Mouse (Mus musculus) liver, embryonic 12.5 days (tissue): ENCODE measurements at regions not wholly inside any gene's neighbourhood (a gene's known extent, or its start where the extent isn't known, plus 50 kb on each side); places are given as distances from the start of the nearest gene placed in this dataset.

ENCODE experiments used
- ATAC-seq: fragments of 200-750 bp; cut with Nextera tagmentation; 2 replicates; pipeline ENCODE4 v1.8.0; 2017; ENCODE audit warnings: moderate number of reproducible peaks, mild to moderate bottlenecking, moderate library complexity
- H3K27ac ChIP-seq: fragments of 300-500 bp; sonication (generic); 2 replicates; pipeline ENCODE4 v1.5.1; 2016; ENCODE audit warnings: mild to moderate bottlenecking
- H3K27me3 ChIP-seq: fragments of 300-500 bp; sonication (generic); replicated peaks from 2 replicates; pipeline ENCODE4 v1.6.1; 2016; ENCODE audit warnings: mild to moderate bottlenecking, moderate library complexity
- H3K36me3 ChIP-seq: fragments of 300-500 bp; sonication (generic); 2 replicates; pipeline ENCODE4 v1.6.1; 2016; ENCODE audit warnings: mild to moderate bottlenecking, moderate library complexity
- H3K4me1 ChIP-seq: fragments of 300-500 bp; sonication (generic); 2 replicates; pipeline ENCODE4 v1.6.1; 2016
- H3K4me2 ChIP-seq: fragments of 300-500 bp; sonication (generic); 2 replicates; pipeline ENCODE4 v1.6.1; 2016; ENCODE audit warnings: mild to moderate bottlenecking, moderate library complexity
- H3K4me3 ChIP-seq: fragments of 300-500 bp; sonication (generic); 2 replicates; pipeline ENCODE4 v1.5.1; 2016; ENCODE audit warnings: mild to moderate bottlenecking, moderate library complexity
- H3K9ac ChIP-seq: fragments of 300-500 bp; sonication (generic); 2 replicates; pipeline ENCODE4 v1.6.1; 2016; ENCODE audit warnings: mild to moderate bottlenecking, moderate library complexity
- H3K9me3 ChIP-seq: fragments of 300-500 bp; sonication (generic); replicated peaks from 2 replicates; pipeline ENCODE4 v1.6.1; 2016; ENCODE audit warnings: mild to moderate bottlenecking, moderate library complexity
- WGBS: fragments of 180-500 bp; shearing (Covaris S2); methylation state at CpG from one replicate; pipeline ENCODE4 v1.1.7; 2016; ENCODE audit not compliant: insufficient replicate concordance; 5-methylcytosine and 5-hydroxymethylcytosine counted together

DNA sequence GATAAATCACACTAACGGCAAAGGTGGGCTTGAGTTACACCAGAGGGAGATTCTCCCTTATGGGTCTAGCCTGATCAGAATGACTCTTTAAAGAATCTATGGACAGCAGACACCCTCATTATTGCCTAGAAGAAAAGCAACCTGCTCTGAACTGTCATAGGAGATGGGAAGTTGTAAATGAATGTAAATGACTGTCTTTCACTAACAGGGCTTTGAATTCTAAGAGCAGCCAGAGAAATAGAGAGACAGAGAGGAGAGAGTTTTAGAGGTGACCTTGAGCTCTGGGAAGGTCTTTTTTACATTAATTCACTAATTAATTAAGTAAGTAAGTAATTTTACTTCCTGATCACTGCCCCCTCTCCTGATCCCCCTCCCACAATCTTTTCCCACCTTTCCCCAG is 2686.4 kb downstream of the Gm37988 start:
- 77% methylated on average over 1 of the region's 1 CpGs for WGBS
- no peaks in the 10 kb centered on the region for H3K9me3 ChIP-seq
- H3K36me3 ChIP-seq, result no peaks in the 10 kb centered on the region
- no peak overlapping the region for H3K9ac ChIP-seq
- no peak overlapping the region for H3K4me2 ChIP-seq
- no peak overlapping the region for H3K4me3 ChIP-seq
- no peaks in the 10 kb centered on the region for H3K27me3 ChIP-seq
- H3K27ac ChIP-seq, result no peak overlapping the region
- no peaks in the 10 kb centered on the region for H3K4me1 ChIP-seq
- ATAC-seq, result no peak

DNA sequence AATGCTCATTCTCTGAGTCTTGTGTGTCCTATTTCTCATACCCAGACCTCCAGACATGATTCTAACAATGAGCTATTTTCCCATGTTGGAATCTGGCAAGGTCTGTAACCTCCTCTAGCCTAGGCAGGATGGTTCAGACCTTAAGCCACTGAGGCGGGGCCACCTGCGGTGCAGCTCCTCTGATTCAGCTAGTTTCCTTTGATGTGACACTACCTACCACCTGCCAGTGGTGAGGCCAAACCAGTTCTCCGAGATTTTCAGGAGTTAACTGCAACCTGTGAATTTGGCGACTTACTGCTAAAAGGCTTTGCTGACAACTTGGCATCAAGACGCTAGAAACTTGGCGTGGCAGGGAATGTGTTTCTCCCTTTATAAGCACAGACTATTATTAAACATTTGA is 2691.3 kb downstream of the Gm37988 start:
- no peak overlapping the region for H3K4me2 ChIP-seq
- H3K27me3 ChIP-seq, result no peaks in the 10 kb centered on the region
- no peak overlapping the region for H3K27ac ChIP-seq
- H3K9me3 ChIP-seq, result no peaks in the 10 kb centered on the region
- H3K4me3 ChIP-seq, result no peak overlapping the region
- H3K9ac ChIP-seq, result no peak overlapping the region
- no peaks in the 10 kb centered on the region for H3K36me3 ChIP-seq
- no peaks in the 10 kb centered on the region for H3K4me1 ChIP-seq
- ATAC-seq, result no peak
- 58% methylated on average over 6 of the region's 6 CpGs for WGBS

DNA sequence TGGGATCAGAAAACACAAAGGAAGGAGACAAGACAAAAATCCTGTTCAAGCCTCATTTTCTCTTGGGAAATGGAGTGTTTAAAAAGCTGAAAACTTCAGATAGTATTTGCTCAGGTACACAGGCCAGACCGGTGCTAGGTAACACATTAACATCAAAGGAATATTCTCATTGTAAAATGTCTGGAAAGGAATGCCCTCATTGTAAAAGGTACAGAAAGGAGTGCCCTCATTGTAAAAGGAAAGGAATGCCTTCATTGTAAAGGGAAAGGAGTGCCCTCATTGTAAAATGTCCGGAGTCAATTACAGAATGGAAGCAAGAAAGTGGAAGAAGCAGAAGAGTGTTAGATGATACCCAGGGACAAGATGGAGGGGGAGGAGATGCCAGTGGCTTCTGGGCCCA is 2694.7 kb downstream of the Gm37988 start:
- no peak for ATAC-seq
- Histone ChIP-seq H3K9me3 (no peaks in the 10 kb centered on the region), H3K4me2 (no peak overlapping the region), H3K9ac (no peak overlapping the region), H3K4me1 (no peaks in the 10 kb centered on the region), H3K36me3 (no peaks in the 10 kb centered on the region), H3K27ac (no peak overlapping the region), H3K4me3 (no peak overlapping the region), H3K27me3 (no peaks in the 10 kb centered on the region)
- 73% methylated on average over 2 of the region's 2 CpGs for WGBS

DNA sequence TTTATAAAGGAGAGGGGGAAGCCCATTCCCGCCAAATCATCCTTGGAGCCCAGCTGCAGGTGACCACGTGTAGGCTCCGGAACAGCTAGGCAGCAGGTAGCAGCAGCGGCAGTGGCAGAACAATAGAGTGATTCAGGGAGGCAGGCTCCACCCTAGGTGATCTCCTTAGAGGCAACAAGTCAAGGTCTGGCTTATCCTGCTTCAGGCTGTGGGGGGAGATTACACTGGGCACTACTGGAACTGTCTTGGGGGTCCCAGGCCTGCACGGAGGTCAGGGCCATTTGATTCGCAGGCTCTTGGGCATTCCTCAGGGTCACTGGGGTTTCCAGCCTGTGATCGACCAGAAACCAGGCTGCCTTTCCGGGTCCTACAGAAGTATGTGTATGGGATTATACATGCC is 2711.1 kb downstream of the Gm37988 start:
- H3K4me1 ChIP-seq, result no peaks in the 10 kb centered on the region
- 57% methylated on average over 8 of the region's 8 CpGs for WGBS
- ATAC-seq, result no peak
- no peaks in the 10 kb centered on the region for H3K27me3 ChIP-seq
- H3K9ac ChIP-seq, result no peak overlapping the region
- H3K36me3 ChIP-seq, result no peaks in the 10 kb centered on the region
- H3K27ac ChIP-seq, result no peak overlapping the region
- H3K4me3 ChIP-seq, result no peak overlapping the region
- H3K4me2 ChIP-seq, result no peak overlapping the region
- H3K9me3 ChIP-seq, result no peaks in the 10 kb centered on the region

DNA sequence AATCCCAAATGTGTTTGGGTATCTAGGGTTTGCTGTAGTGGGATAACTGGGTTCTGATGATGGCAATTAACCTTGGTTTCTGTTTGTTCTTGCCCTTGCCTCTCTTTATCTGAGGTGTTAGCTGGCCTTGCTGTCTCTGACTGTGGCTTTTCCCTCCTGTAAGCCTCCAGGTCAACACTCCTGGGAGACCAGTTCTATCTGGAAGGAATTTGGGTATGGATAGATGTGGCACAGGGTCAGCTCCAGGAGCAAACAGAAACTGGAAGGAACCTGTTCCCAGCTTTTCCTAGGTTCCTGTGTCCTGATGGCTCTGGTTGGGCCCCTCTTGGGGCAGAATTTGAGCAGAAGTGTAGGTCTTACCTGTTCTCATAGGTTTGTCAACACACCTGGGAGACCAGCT is 2725.8 kb downstream of the Gm37988 start:
- no peaks in the 10 kb centered on the region for H3K4me1 ChIP-seq
- H3K4me3 ChIP-seq, result no peak overlapping the region
- H3K36me3 ChIP-seq, result no peaks in the 10 kb centered on the region
- no peaks in the 10 kb centered on the region for H3K27me3 ChIP-seq
- H3K9ac ChIP-seq, result no peak overlapping the region
- no peak overlapping the region for H3K27ac ChIP-seq
- ATAC-seq, result no peak
- no peaks in the 10 kb centered on the region for H3K9me3 ChIP-seq
- H3K4me2 ChIP-seq, result no peak overlapping the region

DNA sequence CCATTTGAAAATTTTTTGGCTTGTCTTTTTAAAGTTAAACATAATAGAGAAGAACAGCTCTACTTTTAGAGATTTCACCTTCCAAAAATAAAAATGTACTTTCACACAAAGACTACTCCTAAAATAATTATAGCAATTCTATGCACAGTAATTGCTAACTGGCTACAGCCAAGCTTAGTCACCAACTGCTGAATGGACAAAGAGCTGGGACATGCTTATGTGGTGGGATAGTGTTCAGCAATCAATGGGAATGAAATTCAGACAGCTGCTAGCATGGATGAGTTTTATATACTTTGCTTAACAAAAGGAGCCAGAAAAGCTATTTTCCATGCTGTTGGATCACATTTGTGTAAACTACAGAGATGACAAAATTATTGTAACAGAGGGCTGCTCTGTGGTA is 2727.5 kb downstream of the Gm37988 start:
- ATAC-seq, result no peak
- Histone ChIP-seq H3K27me3 (no peaks in the 10 kb centered on the region), H3K4me1 (no peaks in the 10 kb centered on the region), H3K9ac (no peak overlapping the region), H3K4me3 (no peak overlapping the region), H3K9me3 (no peaks in the 10 kb centered on the region), H3K27ac (no peak overlapping the region), H3K36me3 (no peaks in the 10 kb centered on the region), H3K4me2 (no peak overlapping the region)

DNA sequence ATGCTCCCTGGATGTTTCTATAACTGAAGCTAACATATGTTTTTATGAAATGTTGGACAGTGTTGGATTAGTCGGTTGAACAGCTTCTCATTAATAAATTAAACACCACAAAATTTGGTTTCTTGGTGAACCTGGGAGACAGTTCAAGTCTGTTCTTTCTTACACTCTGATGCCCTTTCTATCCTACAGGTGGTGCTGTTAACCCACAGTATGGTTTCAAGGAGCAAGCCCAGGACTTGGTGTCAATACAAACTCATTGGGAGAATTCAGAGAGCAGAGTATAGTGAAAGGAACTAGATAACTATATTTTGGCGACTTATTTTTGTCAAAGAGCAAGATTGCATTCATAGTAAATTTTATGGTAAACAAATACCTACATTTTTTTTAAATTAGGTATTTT is 2735.8 kb downstream of the Gm37988 start:
- H3K4me2 ChIP-seq, result no peak overlapping the region
- whole genome bisulfite sequencing, result 12% methylated on average over 2 of the region's 2 CpGs
- no peak overlapping the region for H3K4me3 ChIP-seq
- no peak for ATAC-seq
- no peaks in the 10 kb centered on the region for H3K9me3 ChIP-seq
- no peak overlapping the region for H3K9ac ChIP-seq
- H3K27me3 ChIP-seq, result no peaks in the 10 kb centered on the region
- no peaks in the 10 kb centered on the region for H3K4me1 ChIP-seq
- H3K27ac ChIP-seq, result no peak overlapping the region
- H3K36me3 ChIP-seq, result no peaks in the 10 kb centered on the region

DNA sequence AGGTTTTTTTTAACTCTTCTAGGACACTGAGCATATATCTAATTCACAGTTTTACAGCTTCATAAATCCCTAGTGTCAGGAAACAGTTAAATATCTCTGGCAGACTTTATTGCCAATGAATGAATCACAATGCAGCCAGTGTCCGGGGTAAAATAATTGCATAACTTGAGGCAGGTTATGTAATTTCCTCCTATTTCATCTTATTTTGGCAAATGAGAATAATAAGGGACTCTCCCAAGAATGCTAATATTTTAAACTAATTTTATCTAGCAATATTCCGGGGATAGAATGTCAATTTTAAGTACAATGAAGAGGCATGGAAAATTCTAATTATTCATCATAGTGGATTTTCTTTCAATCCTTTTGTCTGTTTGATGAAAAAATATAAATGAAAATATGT is 2740.6 kb downstream of the Gm37988 start:
- WGBS, result 61% methylated on average over 2 of the region's 2 CpGs
- no peak overlapping the region for H3K4me2 ChIP-seq
- no peaks in the 10 kb centered on the region for H3K36me3 ChIP-seq
- H3K27ac ChIP-seq, result no peak overlapping the region
- no peaks in the 10 kb centered on the region for H3K9me3 ChIP-seq
- H3K4me3 ChIP-seq, result no peak overlapping the region
- no peaks in the 10 kb centered on the region for H3K4me1 ChIP-seq
- no peaks in the 10 kb centered on the region for H3K27me3 ChIP-seq
- ATAC-seq, result no peak
- H3K9ac ChIP-seq, result no peak overlapping the region

DNA sequence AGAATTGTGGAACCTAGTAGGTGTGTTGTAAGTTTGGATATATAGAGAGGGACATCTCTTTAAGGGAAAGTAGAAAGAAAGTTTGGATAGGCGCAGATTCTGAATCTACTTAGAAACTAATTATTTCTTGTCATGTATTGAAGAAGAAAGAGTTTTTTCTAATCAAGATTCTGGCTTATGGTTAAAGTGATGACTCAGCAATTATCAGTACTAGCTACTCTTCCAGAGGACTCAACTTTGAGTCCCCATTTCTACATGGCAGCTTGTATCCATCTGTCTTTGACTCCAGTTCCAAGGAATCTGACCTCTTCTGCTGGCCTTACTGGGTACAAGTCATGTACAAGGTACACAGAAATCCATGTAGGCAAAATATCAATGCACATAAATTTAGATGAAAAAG is 2767.1 kb downstream of the Gm37988 start:
- 58% methylated on average over 1 of the region's 1 CpGs for WGBS
- no peak for ATAC-seq
- Histone ChIP-seq H3K4me2 (no peak overlapping the region), H3K27me3 (no peaks in the 10 kb centered on the region), H3K9ac (no peak overlapping the region), H3K27ac (no peak overlapping the region), H3K36me3 (no peaks in the 10 kb centered on the region), H3K4me3 (no peak overlapping the region), H3K9me3 (no peaks in the 10 kb centered on the region), H3K4me1 (no peaks in the 10 kb centered on the region)

DNA sequence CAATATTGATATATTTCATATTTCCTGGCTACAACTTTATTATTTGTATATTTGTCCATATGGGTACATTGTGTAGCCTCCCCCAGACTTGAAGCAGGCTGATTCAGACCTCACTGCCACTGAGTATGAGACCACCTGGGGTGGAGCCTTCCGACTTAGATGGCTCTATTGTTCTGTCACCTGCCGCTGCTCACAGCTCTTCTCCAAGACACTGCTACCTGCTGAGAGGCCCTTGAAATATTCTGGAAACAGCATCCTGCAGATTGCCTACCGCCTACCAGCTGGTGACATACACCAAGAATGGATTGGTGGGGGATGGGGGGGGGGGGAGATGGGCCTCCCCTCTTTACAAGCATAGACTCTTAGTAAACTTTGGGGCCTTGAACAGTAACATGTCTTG is 2778.7 kb downstream of the Gm37988 start:
- Histone ChIP-seq H3K27me3 (no peaks in the 10 kb centered on the region), H3K4me2 (no peak overlapping the region), H3K27ac (no peak overlapping the region), H3K36me3 (no peaks in the 10 kb centered on the region), H3K9me3 (no peaks in the 10 kb centered on the region), H3K4me3 (no peak overlapping the region), H3K4me1 (no peaks in the 10 kb centered on the region), H3K9ac (no peak overlapping the region)
- ATAC-seq, result no peak
- WGBS, result 56% methylated on average over 3 of the region's 3 CpGs

DNA sequence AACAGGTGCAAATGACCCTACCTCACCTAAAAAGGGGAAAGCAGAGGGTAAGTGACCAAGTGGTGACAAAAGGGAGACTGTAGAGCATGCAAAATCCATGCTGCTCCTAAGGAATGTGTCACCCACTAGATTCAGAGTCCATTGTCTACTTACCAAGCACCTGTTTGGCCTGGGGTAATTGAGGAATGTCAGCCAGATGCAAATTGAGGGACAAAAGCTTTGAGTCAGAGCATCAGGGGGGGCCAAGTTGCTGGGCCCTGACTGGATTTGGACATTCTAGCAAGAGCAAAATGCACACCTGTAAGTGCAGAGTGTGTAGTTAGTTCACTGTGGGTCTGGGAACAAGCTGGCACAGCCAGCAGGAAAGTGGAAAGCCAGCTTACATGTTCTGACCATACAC is 2783.6 kb downstream of the Gm37988 start:
- Histone ChIP-seq H3K27ac (no peak overlapping the region), H3K9ac (no peak overlapping the region), H3K9me3 (no peaks in the 10 kb centered on the region), H3K4me2 (no peak overlapping the region), H3K4me3 (no peak overlapping the region), H3K36me3 (no peaks in the 10 kb centered on the region), H3K27me3 (no peaks in the 10 kb centered on the region), H3K4me1 (no peaks in the 10 kb centered on the region)
- no peak for ATAC-seq
